Mouse (Mus musculus): ENCODE measurements around the gene Prg2. TPM values are rescaled to one million over a fixed set of nuclear protein-coding genes. Genes with fewer than 3 reads are reported as not detected.

Gene Prg2
- polyA plus RNA-seq, 1 experiment from 2014 or later: 0.60 TPM

- Histone ChIP-seq H3K9me3 (no peaks in the 10 kb centered on the region), H3K4me1 (no peaks in the 10 kb centered on the region), H3K4me2 (replicated peaks) (no peak overlapping the region), H3K9ac (no peak overlapping the region), H3K36me3 (0 out of 2 replicates have a peak, but pooled peaks cover 9% of the 10 kb centered on the region), H3K27me3 (no peaks in the 10 kb centered on the region), H3K4me3 (no peak overlapping the region), H3K27ac (no peak overlapping the region)
- WGBS: 32% methylated on average over 6 of the region's 6 CpGs
- ATAC-seq (ENCODE audit: insufficient number of reproducible peaks, insufficient read depth, low FRiP score, low TSS enrichment): no peak
Observed at GRCm38 (mm10) chr2:84962906-84963507, 17.3 kb upstream of the Prg2 start.

GRCm38 (mm10) chr2:84964111-84964801 is 16.0 kb upstream of the Prg2 start:
- Histone ChIP-seq H3K36me3 (0 out of 2 replicates have a peak, but pooled peaks cover 3% of the 10 kb centered on the region), H3K4me2 (replicated peaks) (no peak overlapping the region), H3K27ac (no peak overlapping the region), H3K4me3 (no peak overlapping the region), H3K9me3 (no peaks in the 10 kb centered on the region), H3K9ac (no peak overlapping the region), H3K4me1 (no peaks in the 10 kb centered on the region), H3K27me3 (no peaks in the 10 kb centered on the region)
- no peak for ATAC-seq (ENCODE audit: insufficient number of reproducible peaks, insufficient read depth, low FRiP score, low TSS enrichment)
- WGBS: 86% methylated on average over 7 of the region's 7 CpGs

DNA sequence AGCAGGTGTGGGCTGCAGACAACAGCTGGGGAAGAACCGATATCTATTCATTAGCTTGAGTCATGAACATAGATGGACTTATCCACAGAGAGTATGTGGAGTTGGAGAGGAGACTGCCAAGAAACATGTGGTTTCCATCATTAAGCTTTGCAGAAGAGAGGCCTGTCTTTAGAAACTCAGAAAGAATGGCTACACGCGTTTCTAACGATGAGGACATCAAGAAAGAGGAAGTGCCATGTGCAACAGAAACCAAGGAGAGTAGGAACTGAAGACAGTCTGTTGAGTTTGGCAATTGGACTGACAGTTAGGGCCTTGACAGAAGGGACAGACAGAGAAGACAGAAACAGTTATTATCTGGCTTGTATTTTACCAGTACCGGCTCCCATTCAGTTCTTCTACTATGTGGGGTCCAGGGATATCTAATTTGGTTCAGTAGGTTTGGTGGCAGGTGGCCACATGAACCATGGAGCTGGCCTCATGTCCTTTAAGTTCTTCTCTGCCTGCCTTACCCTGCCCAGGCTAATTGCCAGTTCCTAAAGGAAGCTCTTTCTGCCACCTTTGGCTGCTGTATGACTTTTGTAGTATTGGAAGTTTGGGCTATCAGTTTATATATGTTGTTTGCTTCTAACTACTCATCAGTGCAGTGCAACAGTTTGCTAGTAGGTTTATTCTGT is 12.8 kb upstream of the Prg2 start:
- Histone ChIP-seq H3K9me3 (no peaks in the 10 kb centered on the region), H3K27me3 (no peaks in the 10 kb centered on the region), H3K27ac (no peak overlapping the region), H3K36me3 (no peaks in the 10 kb centered on the region), H3K4me1 (no peaks in the 10 kb centered on the region), H3K9ac (no peak overlapping the region), H3K4me3 (no peak overlapping the region), H3K4me2 (replicated peaks) (no peak overlapping the region)
- 86% methylated on average over 5 of the region's 5 CpGs for WGBS
- ATAC-seq (ENCODE audit: insufficient number of reproducible peaks, insufficient read depth, low FRiP score, low TSS enrichment): no peak

- no peak for ATAC-seq (ENCODE audit: insufficient number of reproducible peaks, insufficient read depth, low FRiP score, low TSS enrichment)
Observed at GRCm38 (mm10) chr2:84975580-84975979, 4.7 kb upstream of the Prg2 start.

GRCm38 (mm10) chr2:84987930-84988329 is 7.7 kb downstream of the Prg2 start, which contains the start of gene Prg3:
TSS of gene Prg3 (plus strand) at chr2:84988215.
- no peak within 1 kb of the TSS for H3K9ac ChIP-seq
- H3K4me3 ChIP-seq: no peak within 1 kb of the TSS
- no peaks in the 10 kb centered on the region for H3K9me3 ChIP-seq
- no peaks in the 10 kb centered on the region; the same call in 1 of the 2 replicates for H3K27me3 ChIP-seq
- ATAC-seq (ENCODE audit: insufficient number of reproducible peaks, insufficient read depth, low FRiP score, low TSS enrichment): no peak
- no peaks in the 10 kb centered on the region for H3K4me1 ChIP-seq
- WGBS: 56% methylated on average over 1 of the region's 1 CpGs
- H3K36me3 ChIP-seq: no peaks in the 10 kb centered on the region
- no peak within 1 kb of the TSS for H3K4me2 ChIP-seq (replicated peaks)
- no peak within 1 kb of the TSS for H3K27ac ChIP-seq

More at GRCm38 (mm10) chr2:84975580-84975979, 4.7 kb upstream of the Prg2 start:
- no peaks in the 10 kb centered on the region for H3K9me3 ChIP-seq
- no peak overlapping the region for H3K4me2 ChIP-seq (replicated peaks)
- H3K27ac ChIP-seq: no peak overlapping the region
- H3K4me3 ChIP-seq: no peak overlapping the region
- 87% methylated on average over 2 of the region's 2 CpGs for WGBS
- H3K27me3 ChIP-seq: no peaks in the 10 kb centered on the region
- no peaks in the 10 kb centered on the region for H3K4me1 ChIP-seq
- no peaks in the 10 kb centered on the region for H3K36me3 ChIP-seq
- H3K9ac ChIP-seq: no peak overlapping the region

- H3K36me3 ChIP-seq: no peaks in the 10 kb centered on the region
- no peak overlapping the region for H3K27ac ChIP-seq
- no peak overlapping the region for H3K4me2 ChIP-seq (replicated peaks)
- no peaks in the 10 kb centered on the region for H3K9me3 ChIP-seq
- H3K4me1 ChIP-seq: no peaks in the 10 kb centered on the region
- no peaks in the 10 kb centered on the region for H3K27me3 ChIP-seq
- no peak overlapping the region for H3K4me3 ChIP-seq
- no peak overlapping the region for H3K9ac ChIP-seq
- 85% methylated on average over 2 of the region's 2 CpGs for WGBS
- no peak for ATAC-seq (ENCODE audit: insufficient number of reproducible peaks, insufficient read depth, low FRiP score, low TSS enrichment)
Observed at GRCm38 (mm10) chr2:84996376-84996775, 16.1 kb downstream of the Prg2 start.

- Histone ChIP-seq H3K27me3 (no peaks in the 10 kb centered on the region), H3K36me3 (no peaks in the 10 kb centered on the region), H3K4me3 (no peak overlapping the region), H3K4me1 (no peaks in the 10 kb centered on the region), H3K27ac (no peak overlapping the region), H3K9me3 (no peaks in the 10 kb centered on the region), H3K4me2 (replicated peaks) (no peak overlapping the region), H3K9ac (no peak overlapping the region)
- 80% methylated on average over 3 of the region's 3 CpGs for WGBS
- ATAC-seq (ENCODE audit: insufficient number of reproducible peaks, insufficient read depth, low FRiP score, low TSS enrichment): no peak
Observed at GRCm38 (mm10) chr2:84999486-85000181, 19.4 kb downstream of the Prg2 start.

- Histone ChIP-seq H3K4me1 (no peaks in the 10 kb centered on the region), H3K36me3 (no peaks in the 10 kb centered on the region), H3K4me3 (no peak overlapping the region), H3K27ac (no peak overlapping the region), H3K9me3 (no peaks in the 10 kb centered on the region), H3K9ac (no peak overlapping the region), H3K4me2 (replicated peaks) (no peak overlapping the region), H3K27me3 (no peaks in the 10 kb centered on the region)
- no peak for ATAC-seq (ENCODE audit: insufficient number of reproducible peaks, insufficient read depth, low FRiP score, low TSS enrichment)
- 74% methylated on average over 13 of the region's 13 CpGs for WGBS
Observed at GRCm38 (mm10) chr2:85001497-85001896, 21.2 kb downstream of the Prg2 start.

DNA sequence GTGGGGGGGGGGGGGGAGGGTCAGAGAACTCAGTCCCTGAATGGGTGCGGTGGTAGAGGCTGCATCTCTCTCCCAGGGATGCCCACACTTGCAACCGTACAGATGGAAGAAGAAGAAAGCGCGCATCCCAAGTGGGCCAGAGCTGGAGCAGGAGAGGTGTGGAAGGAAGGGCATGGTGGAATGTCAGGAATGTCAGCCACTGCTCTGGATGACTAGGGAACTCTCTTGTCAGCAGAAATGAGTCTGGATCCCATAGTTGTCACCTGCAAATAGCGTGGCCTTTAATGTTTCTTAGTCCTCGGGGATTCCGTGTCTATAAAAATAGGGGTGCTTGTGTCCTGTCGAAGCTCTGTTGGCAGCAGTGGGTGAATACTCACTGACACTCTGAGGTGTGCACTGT is 22.3 kb downstream of the Prg2 start:
- Histone ChIP-seq H3K27ac (no peak overlapping the region), H3K9ac (no peak overlapping the region), H3K4me2 (replicated peaks) (no peak overlapping the region), H3K9me3 (no peaks in the 10 kb centered on the region), H3K27me3 (no peaks in the 10 kb centered on the region), H3K4me1 (no peaks in the 10 kb centered on the region), H3K4me3 (no peak overlapping the region), H3K36me3 (no peaks in the 10 kb centered on the region)
- 68% methylated on average over 8 of the region's 8 CpGs for WGBS
- ATAC-seq (ENCODE audit: insufficient number of reproducible peaks, insufficient read depth, low FRiP score, low TSS enrichment): no peak

DNA sequence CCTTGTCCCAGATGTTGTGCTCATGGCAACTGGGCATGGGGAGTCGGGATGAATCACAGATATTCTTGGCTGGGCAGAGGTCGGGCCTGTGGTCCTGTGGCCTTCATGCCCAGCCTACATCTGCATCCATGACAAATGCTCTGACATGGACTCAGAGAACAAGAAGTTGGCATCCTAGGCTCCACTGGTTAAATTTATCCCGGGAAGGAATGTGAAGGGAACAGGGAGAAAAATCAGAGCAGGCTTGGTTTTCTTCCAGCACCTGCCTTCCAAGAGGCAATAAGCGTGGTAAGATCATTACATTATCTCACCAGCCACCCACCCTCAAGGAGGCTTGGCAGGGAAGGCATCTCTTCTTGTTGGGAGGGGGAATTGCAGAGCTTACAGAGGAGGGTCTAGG is 24.1 kb downstream of the Prg2 start:
- H3K27me3 ChIP-seq: no peaks in the 10 kb centered on the region
- no peaks in the 10 kb centered on the region for H3K4me1 ChIP-seq
- no peak overlapping the region for H3K4me3 ChIP-seq
- H3K27ac ChIP-seq: no peak overlapping the region
- no peak for ATAC-seq (ENCODE audit: insufficient number of reproducible peaks, insufficient read depth, low FRiP score, low TSS enrichment)
- H3K9ac ChIP-seq: no peak overlapping the region
- no peak overlapping the region for H3K4me2 ChIP-seq (replicated peaks)
- WGBS: 87% methylated on average over 4 of the region's 4 CpGs
- no peaks in the 10 kb centered on the region for H3K36me3 ChIP-seq
- H3K9me3 ChIP-seq: no peaks in the 10 kb centered on the region

DNA sequence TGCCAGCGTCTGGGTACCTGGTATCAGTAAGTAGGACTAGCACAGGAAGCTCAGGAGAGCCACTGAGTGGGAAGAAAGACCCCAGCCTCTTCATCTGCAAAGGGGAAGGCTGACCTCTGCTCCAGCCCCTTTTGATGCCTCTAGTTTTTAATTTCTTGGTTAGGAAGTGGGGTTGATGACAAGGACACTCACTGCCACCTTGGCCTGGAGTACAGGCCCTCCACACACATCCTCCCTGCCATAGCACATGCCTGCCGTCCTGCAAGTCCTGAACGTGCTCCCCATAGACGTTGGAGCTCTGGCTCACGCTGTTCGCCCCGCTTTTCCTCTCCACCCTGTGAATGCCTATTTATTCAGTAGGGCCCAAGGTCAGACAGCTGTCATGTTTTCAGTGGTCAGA is 26.3 kb downstream of the Prg2 start:
- Histone ChIP-seq H3K9ac (no peak overlapping the region), H3K36me3 (no peaks in the 10 kb centered on the region), H3K4me1 (no peaks in the 10 kb centered on the region), H3K4me2 (replicated peaks) (no peak overlapping the region), H3K27ac (no peak overlapping the region), H3K9me3 (no peaks in the 10 kb centered on the region), H3K27me3 (no peaks in the 10 kb centered on the region), H3K4me3 (no peak overlapping the region)
- WGBS: 76% methylated on average over 7 of the region's 7 CpGs
- no peak for ATAC-seq (ENCODE audit: insufficient number of reproducible peaks, insufficient read depth, low FRiP score, low TSS enrichment)
